Mouse (Mus musculus): ENCODE measurements around the gene Bnip3. TPM values are rescaled to one million over a fixed set of nuclear protein-coding genes. Genes with fewer than 3 reads are reported as not detected.

Gene Bnip3
- polyA plus RNA-seq, 1 experiment from 2014 or later: 125 TPM

GRCm38 (mm10) chr7:138908768-138909276, 497 bp downstream of the Bnip3 start:
- ATAC-seq (replicated peaks; ENCODE audit: low FRiP score, low read depth) (no peak), DNase-seq (ENCODE audit: low spot score) (no peak)

GRCm38 (mm10) chr7:138907976-138908375, 1.3 kb downstream of the Bnip3 start:
- Histone ChIP-seq H3K27ac (no peak overlapping the region), H3K4me1 (replicated peaks; ENCODE audit: insufficient read depth, low read length) (peaks cover 10% of the 10 kb centered on the region), H3K9me3 (replicated peaks; ENCODE audit: low read length) (no peaks in the 10 kb centered on the region), H3K27me3 (ENCODE audit: insufficient read depth, low read length) (no peaks in the 10 kb centered on the region), H3K9ac (ENCODE audit: low read depth, low read length) (no peak overlapping the region), H3K36me3 (ENCODE audit: insufficient read depth, low read length) (no peaks in the 10 kb centered on the region), H3K4me2 (ENCODE audit: low read length) (peak overlapping the region; percentile 70), H3K4me3 (replicated peaks; ENCODE audit: low read depth, low read length) (peak overlapping the region; percentile 64; the same call in 1 of the 2 replicates)
- no peak for TF ChIP-seq CTCF (IDR thresholded peaks at IDR 0.05; ENCODE audit: low read depth)
- 74% methylated on average over 5 of the region's 5 CpGs for WGBS
- DNase-seq (ENCODE audit: low spot score) (no peak), ATAC-seq (replicated peaks; ENCODE audit: low FRiP score, low read depth) (no peak)

More at GRCm38 (mm10) chr7:138908768-138909276, 497 bp downstream of the Bnip3 start:
- Histone ChIP-seq H3K4me1 (replicated peaks; ENCODE audit: insufficient read depth, low read length) (peaks cover 10% of the 10 kb centered on the region), H3K36me3 (ENCODE audit: insufficient read depth, low read length) (no peaks in the 10 kb centered on the region), H3K4me2 (ENCODE audit: low read length) (peak overlapping the region; percentile 70), H3K9me3 (replicated peaks; ENCODE audit: low read length) (no peaks in the 10 kb centered on the region), H3K9ac (ENCODE audit: low read depth, low read length) (peak overlapping the region; percentile 74), H3K4me3 (replicated peaks; ENCODE audit: low read depth, low read length) (peak overlapping the region; percentile 64), H3K27me3 (ENCODE audit: insufficient read depth, low read length) (no peaks in the 10 kb centered on the region), H3K27ac (peak overlapping the region; percentile 77)
- whole genome bisulfite sequencing: 9% methylated on average over 10 of the region's 10 CpGs
- TF ChIP-seq CTCF (IDR thresholded peaks at IDR 0.05; ENCODE audit: low read depth): no peak

GRCm38 (mm10) chr7:138907043-138907442, 2.3 kb downstream of the Bnip3 start:
- DNase-seq (ENCODE audit: low spot score) (peak; percentile 69), ATAC-seq (replicated peaks; ENCODE audit: low FRiP score, low read depth) (0 out of 2 replicates have a peak, but pooled peaks have one; percentile 40)
- no peak overlapping the region for H3K9ac ChIP-seq (ENCODE audit: low read depth, low read length)
- H3K27ac ChIP-seq: no peak overlapping the region
- TF ChIP-seq CTCF (IDR thresholded peaks at IDR 0.05; ENCODE audit: low read depth): no peak
- peak overlapping the region; percentile 18; the same call in 1 of the 2 replicates for H3K4me3 ChIP-seq (replicated peaks; ENCODE audit: low read depth, low read length)
- H3K4me2 ChIP-seq (ENCODE audit: low read length): peak overlapping the region; percentile 70
- no peaks in the 10 kb centered on the region for H3K27me3 ChIP-seq (ENCODE audit: insufficient read depth, low read length)
- WGBS: 13% methylated on average over 7 of the region's 7 CpGs
- no peaks in the 10 kb centered on the region for H3K36me3 ChIP-seq (ENCODE audit: insufficient read depth, low read length)
- peaks cover 10% of the 10 kb centered on the region for H3K4me1 ChIP-seq (replicated peaks; ENCODE audit: insufficient read depth, low read length)
- no peaks in the 10 kb centered on the region for H3K9me3 ChIP-seq (replicated peaks; ENCODE audit: low read length)

- Histone ChIP-seq H3K4me2 (ENCODE audit: low read length) (peak overlapping the region; percentile 70), H3K36me3 (ENCODE audit: insufficient read depth, low read length) (no peaks in the 10 kb centered on the region), H3K4me3 (replicated peaks; ENCODE audit: low read depth, low read length) (peak overlapping the region; percentile 18; the same call in 1 of the 2 replicates), H3K27me3 (ENCODE audit: insufficient read depth, low read length) (no peaks in the 10 kb centered on the region), H3K9me3 (replicated peaks; ENCODE audit: low read length) (no peaks in the 10 kb centered on the region), H3K9ac (ENCODE audit: low read depth, low read length) (no peak overlapping the region), H3K4me1 (replicated peaks; ENCODE audit: insufficient read depth, low read length) (peaks cover 10% of the 10 kb centered on the region), H3K27ac (no peak overlapping the region)
- TF ChIP-seq CTCF (IDR thresholded peaks at IDR 0.05; ENCODE audit: low read depth): no peak
- DNase-seq (ENCODE audit: low spot score) (no peak), ATAC-seq (replicated peaks; ENCODE audit: low FRiP score, low read depth) (no peak)
- 97% methylated on average over 1 of the region's 1 CpGs for WGBS
These were observed 2.9 kb downstream of the Bnip3 start for GRCm38 (mm10) chr7:138906441-138906840.

GRCm38 (mm10) chr7:138903886-138904435, 5.4 kb downstream of the Bnip3 start:
- Histone ChIP-seq H3K4me3 (replicated peaks; ENCODE audit: low read depth, low read length) (no peak overlapping the region), H3K9ac (ENCODE audit: low read depth, low read length) (no peak overlapping the region), H3K4me2 (ENCODE audit: low read length) (no peak overlapping the region), H3K27ac (peak overlapping the region; percentile 56; the same call in 1 of the 2 replicates), H3K27me3 (ENCODE audit: insufficient read depth, low read length) (no peaks in the 10 kb centered on the region), H3K4me1 (replicated peaks; ENCODE audit: insufficient read depth, low read length) (peaks cover 10% of the 10 kb centered on the region), H3K36me3 (ENCODE audit: insufficient read depth, low read length) (no peaks in the 10 kb centered on the region), H3K9me3 (replicated peaks; ENCODE audit: low read length) (no peaks in the 10 kb centered on the region)
- WGBS: 24% methylated on average over 7 of the region's 7 CpGs
- no peak for TF ChIP-seq CTCF (IDR thresholded peaks at IDR 0.05; ENCODE audit: low read depth)
- DNase-seq (ENCODE audit: low spot score) (peak; percentile 29), ATAC-seq (replicated peaks; ENCODE audit: low FRiP score, low read depth) (no peak)

- WGBS: 88% methylated on average over 4 of the region's 4 CpGs
- H3K9ac ChIP-seq (ENCODE audit: low read depth, low read length): no peak overlapping the region
- H3K27me3 ChIP-seq (ENCODE audit: insufficient read depth, low read length): no peaks in the 10 kb centered on the region
- no peak overlapping the region for H3K27ac ChIP-seq
- peaks cover 21% of the 10 kb centered on the region; the same call in 1 of the 2 replicates for H3K36me3 ChIP-seq (ENCODE audit: insufficient read depth, low read length)
- H3K4me2 ChIP-seq (ENCODE audit: low read length): no peak overlapping the region
- DNase-seq (ENCODE audit: low spot score) (no peak), ATAC-seq (replicated peaks; ENCODE audit: low FRiP score, low read depth) (no peak)
- H3K9me3 ChIP-seq (replicated peaks; ENCODE audit: low read length): no peaks in the 10 kb centered on the region
- no peak for TF ChIP-seq CTCF (IDR thresholded peaks at IDR 0.05; ENCODE audit: low read depth)
- no peak overlapping the region for H3K4me3 ChIP-seq (replicated peaks; ENCODE audit: low read depth, low read length)
- H3K4me1 ChIP-seq (replicated peaks; ENCODE audit: insufficient read depth, low read length): no peaks in the 10 kb centered on the region
These were observed 10.6 kb downstream of the Bnip3 start for GRCm38 (mm10) chr7:138898743-138899142.
